Mouse (Mus musculus): ENCODE measurements around the gene Tdo2. TPM values are rescaled to one million over a fixed set of nuclear protein-coding genes. Genes with fewer than 3 reads are reported as not detected.

Gene Tdo2
- 0.22 and 0.30 TPM in 2 replicates for polyA plus RNA-seq (2014; fragmentation: Nextera tagmentation; extraction: Ambion mirVana)

GRCm38 (mm10) chr3:81976102-81976501, at the start of gene Tdo2:
Tdo2 (minus strand) TSS chr3:81976202.
- ATAC-seq (ENCODE audit: insufficient number of reproducible peaks, insufficient read depth, low FRiP score, low read depth): no peak
- no peak within 1 kb of the TSS for H3K27ac ChIP-seq (replicated peaks in 1 of 2; ENCODE audit: control insufficient read depth in 1 of 2, insufficient read depth in 1 of 2, low read depth in 2 of 2, low read length in 2 of 2)
- no peaks in the 10 kb centered on the region for H3K9me3 ChIP-seq (ENCODE audit: control insufficient read depth, low read length)
- H3K4me3 ChIP-seq (ENCODE audit: control insufficient read depth in 1 of 2, insufficient read depth in 1 of 2, low read depth in 1 of 2, low read length in 2 of 2): no peak within 1 kb of the TSS
- peaks cover 0 to 6% of the 10 kb centered on the region in 2 experiments; a peak in 1 of 4 replicates for H3K4me1 ChIP-seq (ENCODE audit: control insufficient read depth in 2 of 2, insufficient read depth in 2 of 2, low read length in 2 of 2)
- H3K36me3 ChIP-seq (ENCODE audit: control insufficient read depth, insufficient read depth, low read length): no peaks in the 10 kb centered on the region
- no peaks in the 10 kb centered on the region for H3K27me3 ChIP-seq (ENCODE audit: control insufficient read depth, insufficient read depth, low read length)
- H3K9ac ChIP-seq (ENCODE audit: low read length): no peak within 1 kb of the TSS
- no peak within 1 kb of the TSS for H3K4me2 ChIP-seq (ENCODE audit: low read length)

- Histone ChIP-seq H3K4me1 (ENCODE audit: control insufficient read depth in 2 of 2, insufficient read depth in 2 of 2, low read length in 2 of 2) (no peaks in the 10 kb centered on the region), H3K27ac (replicated peaks in 1 of 2; ENCODE audit: control insufficient read depth in 1 of 2, insufficient read depth in 1 of 2, low read depth in 2 of 2, low read length in 2 of 2) (no peak overlapping the region), H3K36me3 (ENCODE audit: control insufficient read depth, insufficient read depth, low read length) (no peaks in the 10 kb centered on the region), H3K9ac (ENCODE audit: low read length) (no peak overlapping the region), H3K4me2 (ENCODE audit: low read length) (no peak overlapping the region), H3K9me3 (ENCODE audit: control insufficient read depth, low read length) (no peaks in the 10 kb centered on the region), H3K4me3 (ENCODE audit: control insufficient read depth in 1 of 2, insufficient read depth in 1 of 2, low read depth in 1 of 2, low read length in 2 of 2) (no peak overlapping the region), H3K27me3 (ENCODE audit: control insufficient read depth, insufficient read depth, low read length) (no peaks in the 10 kb centered on the region)
- 45% methylated on average over 3 of the region's 3 CpGs for WGBS
- no peak for ATAC-seq (ENCODE audit: insufficient number of reproducible peaks, insufficient read depth, low FRiP score, low read depth)
Observed at GRCm38 (mm10) chr3:82023065-82023464, 47.1 kb upstream of the Tdo2 start.

DNA sequence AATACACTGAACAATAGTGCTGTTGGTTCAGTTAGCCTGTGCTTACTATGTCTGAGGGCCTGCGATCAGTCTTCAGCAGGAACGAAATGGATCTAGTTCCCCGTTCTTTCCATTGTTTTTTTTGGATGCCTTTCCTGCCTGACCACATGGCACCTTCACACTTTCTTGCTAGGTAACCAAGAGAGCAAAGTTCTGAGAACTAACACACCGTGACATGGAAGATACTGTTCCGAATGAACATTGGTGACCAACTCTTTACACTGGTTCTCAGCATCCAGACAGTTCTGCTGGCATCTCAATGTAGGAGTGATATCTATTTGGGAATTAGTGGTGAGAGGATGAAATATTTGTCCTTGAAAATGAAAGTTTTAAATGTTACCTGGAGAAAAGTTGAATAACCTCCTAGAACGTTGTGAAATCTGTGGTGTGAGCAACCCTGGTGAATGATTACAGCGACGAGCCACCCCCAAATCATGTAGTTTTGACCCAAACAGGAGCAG, 46.5 kb upstream of the Tdo2 start:
- Histone ChIP-seq H3K27ac (replicated peaks in 1 of 2; ENCODE audit: control insufficient read depth in 1 of 2, insufficient read depth in 1 of 2, low read depth in 2 of 2, low read length in 2 of 2) (no peak overlapping the region), H3K4me2 (ENCODE audit: low read length) (no peak overlapping the region), H3K4me1 (ENCODE audit: control insufficient read depth in 2 of 2, insufficient read depth in 2 of 2, low read length in 2 of 2) (no peaks in the 10 kb centered on the region), H3K27me3 (ENCODE audit: control insufficient read depth, insufficient read depth, low read length) (no peaks in the 10 kb centered on the region), H3K9me3 (ENCODE audit: control insufficient read depth, low read length) (no peaks in the 10 kb centered on the region), H3K36me3 (ENCODE audit: control insufficient read depth, insufficient read depth, low read length) (no peaks in the 10 kb centered on the region), H3K4me3 (ENCODE audit: control insufficient read depth in 1 of 2, insufficient read depth in 1 of 2, low read depth in 1 of 2, low read length in 2 of 2) (no peak overlapping the region), H3K9ac (ENCODE audit: low read length) (no peak overlapping the region)
- 79% methylated on average over 8 of the region's 8 CpGs for WGBS
- ATAC-seq (ENCODE audit: insufficient number of reproducible peaks, insufficient read depth, low FRiP score, low read depth): no peak

GRCm38 (mm10) chr3:82014148-82014703, 38.2 kb upstream of the Tdo2 start:
- H3K9ac ChIP-seq (ENCODE audit: low read length): no peak overlapping the region
- WGBS: 84% methylated on average over 7 of the region's 7 CpGs
- ATAC-seq (ENCODE audit: insufficient number of reproducible peaks, insufficient read depth, low FRiP score, low read depth): no peak
- H3K4me2 ChIP-seq (ENCODE audit: low read length): no peak overlapping the region
- no peaks in the 10 kb centered on the region for H3K4me1 ChIP-seq (ENCODE audit: control insufficient read depth in 2 of 2, insufficient read depth in 2 of 2, low read length in 2 of 2)
- H3K9me3 ChIP-seq (ENCODE audit: control insufficient read depth, low read length): no peaks in the 10 kb centered on the region
- H3K36me3 ChIP-seq (ENCODE audit: control insufficient read depth, insufficient read depth, low read length): no peaks in the 10 kb centered on the region
- no peak overlapping the region for H3K27ac ChIP-seq (replicated peaks in 1 of 2; ENCODE audit: control insufficient read depth in 1 of 2, insufficient read depth in 1 of 2, low read depth in 2 of 2, low read length in 2 of 2)
- no peaks in the 10 kb centered on the region for H3K27me3 ChIP-seq (ENCODE audit: control insufficient read depth, insufficient read depth, low read length)
- no peak overlapping the region for H3K4me3 ChIP-seq (ENCODE audit: control insufficient read depth in 1 of 2, insufficient read depth in 1 of 2, low read depth in 1 of 2, low read length in 2 of 2)

DNA sequence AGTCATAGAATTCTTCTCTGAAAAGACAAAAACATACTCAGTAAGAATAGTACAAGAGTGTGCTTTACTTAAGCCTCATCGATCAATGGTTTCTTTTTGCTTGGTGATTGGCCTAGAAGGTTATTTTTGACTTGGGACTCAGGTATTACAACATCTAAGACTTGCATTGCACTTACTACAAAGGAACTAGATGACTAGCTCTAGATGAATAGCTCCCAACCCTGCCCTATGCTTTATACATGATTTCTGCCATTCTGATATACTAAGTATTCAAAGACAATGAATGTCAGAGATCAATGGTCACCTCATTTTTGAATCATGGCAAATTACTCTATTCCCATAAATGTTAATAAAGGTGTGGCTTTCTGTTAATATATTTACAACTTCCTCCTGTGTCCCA, 31.0 kb upstream of the Tdo2 start:
- Histone ChIP-seq H3K27me3 (ENCODE audit: control insufficient read depth, insufficient read depth, low read length) (no peaks in the 10 kb centered on the region), H3K36me3 (ENCODE audit: control insufficient read depth, insufficient read depth, low read length) (no peaks in the 10 kb centered on the region), H3K4me2 (ENCODE audit: low read length) (no peak overlapping the region), H3K4me1 (ENCODE audit: control insufficient read depth in 2 of 2, insufficient read depth in 2 of 2, low read length in 2 of 2) (no peaks in the 10 kb centered on the region), H3K4me3 (ENCODE audit: control insufficient read depth in 1 of 2, insufficient read depth in 1 of 2, low read depth in 1 of 2, low read length in 2 of 2) (no peak overlapping the region), H3K9ac (ENCODE audit: low read length) (no peak overlapping the region), H3K9me3 (ENCODE audit: control insufficient read depth, low read length) (no peaks in the 10 kb centered on the region), H3K27ac (replicated peaks in 1 of 2; ENCODE audit: control insufficient read depth in 1 of 2, insufficient read depth in 1 of 2, low read depth in 2 of 2, low read length in 2 of 2) (no peak overlapping the region)
- no peak for ATAC-seq (ENCODE audit: insufficient number of reproducible peaks, insufficient read depth, low FRiP score, low read depth)
- 76% methylated on average over 1 of the region's 1 CpGs for WGBS

GRCm38 (mm10) chr3:81995988-81996387, 20.0 kb upstream of the Tdo2 start:
- Histone ChIP-seq H3K9ac (ENCODE audit: low read length) (no peak overlapping the region), H3K9me3 (ENCODE audit: control insufficient read depth, low read length) (no peaks in the 10 kb centered on the region), H3K27ac (replicated peaks in 1 of 2; ENCODE audit: control insufficient read depth in 1 of 2, insufficient read depth in 1 of 2, low read depth in 2 of 2, low read length in 2 of 2) (no peak overlapping the region), H3K4me3 (ENCODE audit: control insufficient read depth in 1 of 2, insufficient read depth in 1 of 2, low read depth in 1 of 2, low read length in 2 of 2) (no peak overlapping the region), H3K27me3 (ENCODE audit: control insufficient read depth, insufficient read depth, low read length) (no peaks in the 10 kb centered on the region), H3K4me1 (ENCODE audit: control insufficient read depth in 2 of 2, insufficient read depth in 2 of 2, low read length in 2 of 2) (no peaks in the 10 kb centered on the region), H3K36me3 (ENCODE audit: control insufficient read depth, insufficient read depth, low read length) (no peaks in the 10 kb centered on the region), H3K4me2 (ENCODE audit: low read length) (no peak overlapping the region)
- WGBS: 8% methylated on average over 1 of the region's 1 CpGs
- ATAC-seq (ENCODE audit: insufficient number of reproducible peaks, insufficient read depth, low FRiP score, low read depth): no peak

DNA sequence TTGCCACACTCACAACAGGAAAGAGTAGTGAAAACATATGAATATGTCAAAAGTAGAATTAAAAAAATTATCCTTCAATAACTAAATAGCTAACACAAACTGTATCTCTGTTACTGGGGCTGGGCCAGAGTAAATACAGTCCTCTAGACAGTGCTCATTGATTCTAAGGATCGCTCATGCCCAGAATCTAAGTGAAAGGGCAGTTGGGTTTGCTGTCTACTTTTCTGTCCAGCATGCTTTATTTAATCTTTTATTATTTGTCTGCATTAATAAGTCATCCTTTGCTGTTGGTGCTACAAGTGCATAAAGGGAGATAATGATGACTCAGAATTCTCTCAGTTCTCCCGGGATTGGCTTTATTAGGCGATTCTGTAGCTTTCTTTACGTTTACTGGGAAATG, 19.4 kb upstream of the Tdo2 start:
- ATAC-seq (ENCODE audit: insufficient number of reproducible peaks, insufficient read depth, low FRiP score, low read depth): no peak
- H3K9me3 ChIP-seq (ENCODE audit: control insufficient read depth, low read length): no peaks in the 10 kb centered on the region
- 28% methylated on average over 4 of the region's 4 CpGs for WGBS
- no peaks in the 10 kb centered on the region for H3K27me3 ChIP-seq (ENCODE audit: control insufficient read depth, insufficient read depth, low read length)
- no peak overlapping the region for H3K4me3 ChIP-seq (ENCODE audit: control insufficient read depth in 1 of 2, insufficient read depth in 1 of 2, low read depth in 1 of 2, low read length in 2 of 2)
- H3K4me2 ChIP-seq (ENCODE audit: low read length): no peak overlapping the region
- H3K27ac ChIP-seq (replicated peaks in 1 of 2; ENCODE audit: control insufficient read depth in 1 of 2, insufficient read depth in 1 of 2, low read depth in 2 of 2, low read length in 2 of 2): no peak overlapping the region
- peaks cover 3 to 6% of the 10 kb centered on the region in 2 experiments; a peak in 3 of 4 replicates for H3K4me1 ChIP-seq (ENCODE audit: control insufficient read depth in 2 of 2, insufficient read depth in 2 of 2, low read length in 2 of 2)
- H3K9ac ChIP-seq (ENCODE audit: low read length): no peak overlapping the region
- H3K36me3 ChIP-seq (ENCODE audit: control insufficient read depth, insufficient read depth, low read length): no peaks in the 10 kb centered on the region

DNA sequence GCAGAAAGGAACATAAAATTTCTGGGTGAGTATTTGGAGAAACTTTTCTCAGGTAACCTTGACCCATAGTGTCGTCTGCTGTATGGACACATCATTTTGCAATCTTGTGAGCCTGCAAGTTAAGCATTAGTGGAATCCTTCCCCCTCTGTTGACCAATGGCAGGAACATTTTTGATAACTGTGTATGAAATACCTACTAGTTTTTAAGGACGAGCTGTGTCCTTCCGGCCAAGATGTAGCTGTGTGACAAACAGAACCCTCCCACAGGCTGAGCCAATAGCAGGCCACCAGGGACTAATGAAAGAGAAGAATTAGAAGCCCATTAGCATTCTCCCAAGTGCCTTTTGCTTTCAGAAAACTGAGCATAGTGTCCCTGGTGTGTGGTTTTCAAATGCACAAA, 14.5 kb upstream of the Tdo2 start:
- Histone ChIP-seq H3K4me2 (ENCODE audit: low read length) (no peak overlapping the region), H3K4me3 (ENCODE audit: control insufficient read depth in 1 of 2, insufficient read depth in 1 of 2, low read depth in 1 of 2, low read length in 2 of 2) (no peak overlapping the region), H3K9me3 (ENCODE audit: control insufficient read depth, low read length) (no peaks in the 10 kb centered on the region), H3K27ac (replicated peaks in 1 of 2; ENCODE audit: control insufficient read depth in 1 of 2, insufficient read depth in 1 of 2, low read depth in 2 of 2, low read length in 2 of 2) (peak overlapping the region; percentile 44 to 70; a peak in 3 of 4 replicates), H3K36me3 (ENCODE audit: control insufficient read depth, insufficient read depth, low read length) (no peaks in the 10 kb centered on the region), H3K4me1 (ENCODE audit: control insufficient read depth in 2 of 2, insufficient read depth in 2 of 2, low read length in 2 of 2) (peaks cover 7 to 14% of the 10 kb centered on the region in 2 experiments; a peak in 3 of 4 replicates), H3K27me3 (ENCODE audit: control insufficient read depth, insufficient read depth, low read length) (no peaks in the 10 kb centered on the region), H3K9ac (ENCODE audit: low read length) (no peak overlapping the region)
- WGBS: 27% methylated on average over 3 of the region's 3 CpGs
- ATAC-seq (ENCODE audit: insufficient number of reproducible peaks, insufficient read depth, low FRiP score, low read depth): no peak
